Mouse (Mus musculus) kidney, embryonic 16.5 days (tissue): Measurements from ENCODE around the gene Prelid3b. TPM values are rescaled to one million over a fixed set of nuclear protein-coding genes. Genes with fewer than 3 reads are reported as not detected.

Experiments
- ATAC-seq: fragments of 200-750 bp; cut with Nextera tagmentation; 2 replicates; pipeline ENCODE4 v1.8.0; 2017; ENCODE audit warnings: moderate TSS enrichment; ENCODE audit not compliant: low FRiP score, low TSS enrichment
- H3K27ac ChIP-seq: fragments of 300-500 bp; sonication (generic); 2 replicates; pipeline ENCODE4 v1.5.1; 2014; ENCODE audit warnings: low read length
- H3K27me3 ChIP-seq: fragments of 300-500 bp; sonication (generic); 2 replicates; pipeline ENCODE4 v1.6.1; 2014; ENCODE audit warnings: low read length, control low read depth, mixed read lengths; ENCODE audit not compliant: insufficient read depth
- H3K36me3 ChIP-seq: fragments of 300-500 bp; sonication (generic); 2 replicates; pipeline ENCODE4 v1.6.1; 2014; ENCODE audit warnings: low read length, control low read depth, mixed read lengths; ENCODE audit not compliant: insufficient read depth
- H3K4me1 ChIP-seq: fragments of 300-500 bp; sonication (generic); 2 replicates; pipeline ENCODE4 v1.6.1; 2014; ENCODE audit warnings: low read length, control low read depth, mixed read lengths; ENCODE audit not compliant: insufficient read depth
- H3K4me2 ChIP-seq: fragments of 300-500 bp; sonication (generic); replicated peaks from 2 replicates; pipeline ENCODE4 v1.6.1; 2014; ENCODE audit warnings: low read depth, low read length
- H3K4me3 ChIP-seq: fragments of 300-500 bp; sonication (generic); 2 replicates; pipeline ENCODE4 v1.5.1; 2014; ENCODE audit warnings: mild to moderate bottlenecking, low read length
- H3K9ac ChIP-seq: fragments of 300-500 bp; sonication (generic); replicated peaks from 2 replicates; pipeline ENCODE4 v1.6.1; 2014; ENCODE audit warnings: low read length
- H3K9me3 ChIP-seq: fragments of 300-500 bp; sonication (generic); 2 replicates; pipeline ENCODE4 v1.6.1; 2016; ENCODE audit warnings: low read length, control low read depth
- WGBS: fragments of 180-500 bp; shearing (Covaris S2); extraction: QIAGEN DNeasy Blood & Tissue Kit; methylation state at CpG from one replicate; pipeline ENCODE4 v1.1.7; 2014; 5-methylcytosine and 5-hydroxymethylcytosine counted together
- polyA plus RNA-seq: library from polyadenylated mRNA; unstranded; fragments of >200 nt; fragmentation: Nextera tagmentation; extraction: Ambion mirVana; gene quantifications from 2 replicates; pipeline ENCODE4 v1.2.1, GENCODE M21; 2015

Prelid3b gene
- polyA plus RNA-seq, 1 experiment from 2014 or later: 113 TPM

DNA sequence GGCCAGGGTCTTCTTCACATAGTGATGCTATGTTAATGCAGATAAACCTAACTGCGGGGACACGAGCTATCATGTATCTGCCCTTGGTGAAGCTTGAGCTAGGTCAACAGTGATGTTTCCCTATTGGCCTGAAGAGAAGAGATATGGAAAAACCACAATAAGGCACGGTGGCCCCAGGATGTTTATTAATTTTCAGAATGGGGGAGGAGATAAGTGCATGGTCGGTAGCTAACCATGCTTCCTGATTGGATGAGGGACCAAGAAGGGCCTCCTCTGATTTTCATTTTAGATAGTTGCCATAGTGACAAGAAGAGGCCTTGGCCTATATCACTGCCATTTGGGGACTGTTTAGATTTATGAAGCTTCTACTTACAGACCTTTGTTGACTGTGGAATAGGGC lies 2.5 kb downstream of the Prelid3b start:
- ATAC-seq: no peak
- Histone ChIP-seq H3K4me3 (no peak overlapping the region), H3K9ac (no peak overlapping the region), H3K4me1 (peaks cover 22% of the 10 kb centered on the region), H3K9me3 (no peaks in the 10 kb centered on the region), H3K4me2 (no peak overlapping the region), H3K27me3 (no peaks in the 10 kb centered on the region), H3K36me3 (peaks cover 24% of the 10 kb centered on the region), H3K27ac (no peak overlapping the region)
- WGBS: 76% methylated on average over 4 of the region's 4 CpGs

DNA sequence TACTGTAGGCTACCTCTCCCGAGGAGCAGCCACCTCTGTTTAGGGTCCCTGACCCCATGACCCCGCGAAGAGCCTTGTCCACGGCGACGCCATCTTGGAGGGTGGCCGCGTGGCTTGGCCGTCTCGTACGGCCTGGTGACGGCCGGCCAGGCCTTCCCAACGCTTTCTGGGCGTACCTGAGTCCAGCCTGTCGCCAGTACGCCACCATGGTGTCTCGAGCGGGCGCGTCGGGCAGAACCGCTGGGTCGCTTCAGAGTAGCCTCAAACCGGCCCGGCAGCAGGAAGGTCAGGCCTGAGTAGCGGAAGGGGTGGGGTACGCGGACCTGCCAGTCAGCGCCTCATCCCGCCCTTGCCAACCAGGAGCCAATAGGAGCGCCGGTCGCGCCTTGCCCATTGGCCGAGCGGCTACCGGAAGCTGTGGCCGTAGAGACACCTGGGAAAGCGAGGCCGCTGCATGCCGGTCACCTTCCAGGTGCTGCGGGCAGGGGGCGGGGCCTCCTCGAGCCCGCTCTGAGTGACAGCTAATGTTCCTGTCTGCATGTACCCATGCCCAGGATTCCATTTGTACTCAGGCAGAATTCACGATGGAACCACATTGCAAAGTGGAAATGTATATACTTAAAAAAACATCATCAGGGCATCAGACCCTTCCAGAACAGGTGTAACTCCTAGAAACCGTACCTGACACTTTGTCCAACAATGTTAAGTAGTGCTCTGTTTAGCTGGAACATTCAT lies 8.9 kb downstream of the Prelid3b start, which contains the start of gene Atp5e:
TSS of gene Atp5e (minus strand) at position 317 of the 735 bp plus-strand sequence.
- peak within 1 kb of the TSS; percentile 76 for H3K4me3 ChIP-seq
- H3K4me1 ChIP-seq: peaks cover 10% of the 10 kb centered on the region
- H3K4me2 ChIP-seq: peak within 1 kb of the TSS; percentile 77
- WGBS: 2% methylated on average over 48 of the region's 48 CpGs
- peak within 1 kb of the TSS; percentile 76 for H3K27ac ChIP-seq
- H3K36me3 ChIP-seq: peaks cover 47% of the 10 kb centered on the region
- H3K27me3 ChIP-seq: no peaks in the 10 kb centered on the region
- peak; percentile 100 for ATAC-seq
- no peaks in the 10 kb centered on the region for H3K9me3 ChIP-seq
- H3K9ac ChIP-seq: peak within 1 kb of the TSS; percentile 91

DNA sequence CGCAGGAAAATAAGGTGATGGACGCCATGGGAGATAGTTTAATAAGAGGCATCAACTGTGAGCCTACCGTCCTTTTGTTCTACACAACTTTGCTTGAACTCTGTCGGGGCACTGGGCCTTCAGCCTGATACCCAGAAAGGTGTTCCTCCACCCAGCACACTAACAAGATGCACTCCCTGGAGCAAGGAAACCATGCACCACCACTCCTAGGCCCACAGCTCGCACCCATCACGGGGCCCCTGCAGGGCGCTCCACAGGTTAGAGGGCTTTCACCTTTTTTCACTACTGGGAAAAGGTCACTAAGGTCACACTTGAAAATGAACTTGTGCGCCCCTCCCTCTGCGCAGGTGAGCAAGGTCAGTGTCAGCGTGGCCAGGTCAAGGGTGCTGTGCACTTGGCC lies 9.5 kb downstream of the Prelid3b start:
- Histone ChIP-seq H3K9ac (peak overlapping the region; percentile 91), H3K27me3 (no peaks in the 10 kb centered on the region), H3K4me2 (peak overlapping the region; percentile 77), H3K4me3 (peak overlapping the region; percentile 76), H3K36me3 (peaks cover 47% of the 10 kb centered on the region), H3K9me3 (no peaks in the 10 kb centered on the region), H3K27ac (peak overlapping the region; percentile 76), H3K4me1 (peaks cover 10% of the 10 kb centered on the region)
- peak; percentile 53 for ATAC-seq
- WGBS: 38% methylated on average over 10 of the region's 10 CpGs

DNA sequence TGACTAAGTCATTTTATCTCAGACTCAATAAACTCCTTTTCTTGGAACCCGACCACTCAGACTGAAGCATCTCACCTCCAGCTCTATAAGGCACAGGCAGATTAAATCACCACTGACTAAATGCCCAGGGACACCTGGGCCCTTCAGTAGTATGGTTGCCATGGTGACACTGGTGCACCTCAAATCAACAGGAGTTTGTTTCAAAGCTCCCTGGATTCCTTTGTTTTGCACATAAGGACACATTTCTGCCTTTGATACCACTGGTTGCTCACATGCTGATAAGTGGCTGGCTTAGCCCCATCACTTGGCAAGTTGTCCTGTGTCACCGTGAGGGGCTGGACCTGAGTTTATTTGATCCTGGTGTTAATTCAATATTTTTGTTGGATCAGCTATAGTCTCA lies 13.5 kb downstream of the Prelid3b start:
- WGBS: 61% methylated on average over 2 of the region's 2 CpGs
- H3K36me3 ChIP-seq: peaks cover 27% of the 10 kb centered on the region
- no peaks in the 10 kb centered on the region for H3K9me3 ChIP-seq
- no peak overlapping the region for H3K9ac ChIP-seq
- H3K27me3 ChIP-seq: no peaks in the 10 kb centered on the region
- no peak for ATAC-seq
- no peak overlapping the region for H3K4me3 ChIP-seq
- peaks cover 10% of the 10 kb centered on the region for H3K4me1 ChIP-seq
- no peak overlapping the region for H3K27ac ChIP-seq
- no peak overlapping the region for H3K4me2 ChIP-seq

DNA sequence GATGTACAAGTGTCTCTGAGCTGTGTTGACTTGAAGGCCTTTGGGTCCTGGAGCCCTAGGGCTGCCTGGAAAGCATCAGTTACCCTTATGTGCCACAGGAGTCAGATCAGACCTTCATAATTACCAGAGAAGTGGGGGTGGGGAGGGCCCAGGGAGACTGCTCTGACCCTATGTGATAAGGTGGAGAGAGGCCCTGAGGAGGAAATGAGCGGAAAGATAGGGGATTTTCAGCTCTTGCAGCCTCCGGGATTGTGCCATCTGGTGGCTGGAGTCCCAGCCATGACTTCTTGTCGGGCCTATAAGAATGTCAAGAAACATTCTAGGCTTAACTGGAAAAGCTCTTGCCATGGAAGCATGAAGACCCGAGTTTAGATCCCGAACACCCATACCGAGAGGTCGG lies 19.2 kb downstream of the Prelid3b start:
- H3K36me3 ChIP-seq: no peaks in the 10 kb centered on the region
- no peak overlapping the region for H3K4me2 ChIP-seq
- no peaks in the 10 kb centered on the region for H3K4me1 ChIP-seq
- 74% methylated on average over 7 of the region's 7 CpGs for WGBS
- no peak overlapping the region for H3K27ac ChIP-seq
- no peak for ATAC-seq
- H3K4me3 ChIP-seq: no peak overlapping the region
- no peak overlapping the region for H3K9ac ChIP-seq
- H3K27me3 ChIP-seq: no peaks in the 10 kb centered on the region
- H3K9me3 ChIP-seq: no peaks in the 10 kb centered on the region

DNA sequence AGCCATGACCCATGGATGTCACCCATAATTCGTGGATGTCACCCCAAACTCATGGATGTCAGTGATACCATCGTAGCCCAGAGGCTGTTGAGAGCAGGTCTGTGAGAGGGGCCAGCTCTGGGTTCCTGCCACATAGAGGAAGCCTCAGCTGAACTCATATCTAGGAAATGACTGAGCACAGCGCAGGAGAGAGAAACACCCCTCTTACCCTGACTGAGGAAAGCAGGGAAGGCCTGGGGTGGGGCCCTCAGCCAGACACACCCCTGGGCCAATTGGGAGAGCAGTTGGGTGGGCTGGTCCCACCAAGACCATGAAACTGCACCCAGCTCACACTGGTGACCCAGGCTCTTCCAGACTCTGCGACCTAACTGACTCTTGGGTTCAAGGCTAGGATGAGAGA lies 22.5 kb downstream of the Prelid3b start, which contains the start of gene Tubb1:
TSS of gene Tubb1 (plus strand) at position 343 of the 400 bp plus-strand sequence.
- no peaks in the 10 kb centered on the region for H3K27me3 ChIP-seq
- H3K9me3 ChIP-seq: no peaks in the 10 kb centered on the region
- H3K9ac ChIP-seq: no peak within 1 kb of the TSS
- H3K4me2 ChIP-seq: no peak within 1 kb of the TSS
- WGBS: 73% methylated on average over 4 of the region's 4 CpGs
- H3K27ac ChIP-seq: no peak within 1 kb of the TSS
- H3K36me3 ChIP-seq: no peaks in the 10 kb centered on the region
- no peak for ATAC-seq
- no peak within 1 kb of the TSS for H3K4me3 ChIP-seq
- H3K4me1 ChIP-seq: no peaks in the 10 kb centered on the region; the same call in 1 of the 2 replicates

DNA sequence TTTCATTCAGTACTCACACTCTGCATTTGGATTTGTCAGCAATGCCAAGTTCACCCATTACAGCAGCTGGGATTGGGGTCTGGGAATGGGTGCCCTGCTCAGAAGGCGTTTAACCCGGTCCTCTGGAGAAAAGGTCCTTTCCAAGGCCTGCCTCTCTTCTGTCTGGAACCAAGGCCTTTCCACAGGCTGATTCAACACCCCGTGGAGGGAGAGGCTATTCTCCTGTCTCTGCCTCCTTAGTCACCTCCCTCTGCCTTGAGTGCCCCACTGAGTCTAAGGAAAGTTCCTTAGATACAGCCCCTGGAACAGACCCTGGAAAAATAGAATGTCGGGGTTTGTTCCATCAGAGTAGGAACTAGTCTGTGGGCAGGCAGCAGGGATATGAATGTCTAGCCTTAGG lies 24.5 kb downstream of the Prelid3b start:
- ATAC-seq: no peak
- Histone ChIP-seq H3K9ac (no peak overlapping the region), H3K4me2 (no peak overlapping the region), H3K36me3 (no peaks in the 10 kb centered on the region), H3K27ac (no peak overlapping the region), H3K27me3 (no peaks in the 10 kb centered on the region), H3K9me3 (no peaks in the 10 kb centered on the region), H3K4me1 (no peaks in the 10 kb centered on the region; the same call in 1 of the 2 replicates), H3K4me3 (no peak overlapping the region)
- WGBS: 85% methylated on average over 4 of the region's 4 CpGs

DNA sequence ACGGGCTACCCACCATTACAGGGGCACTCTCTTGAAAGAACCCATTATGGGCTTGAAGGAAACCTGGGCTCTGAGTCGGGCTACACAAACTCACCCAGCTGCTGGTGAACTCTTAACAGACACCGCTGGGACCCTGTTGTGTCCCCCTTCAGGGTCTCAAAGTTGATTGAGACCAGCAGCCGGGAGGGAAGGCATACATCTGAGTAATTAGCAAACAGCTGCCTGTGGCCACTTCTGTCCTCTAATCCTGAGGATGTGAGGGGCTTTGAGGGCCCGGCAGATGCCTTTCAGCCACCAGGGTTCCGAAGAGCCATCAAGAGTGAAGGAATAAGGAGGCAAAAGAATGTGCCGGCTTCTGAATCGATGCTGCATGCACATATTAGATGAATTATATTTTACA lies 26.0 kb downstream of the Prelid3b start:
- Histone ChIP-seq H3K4me1 (peaks cover 6% of the 10 kb centered on the region; the same call in 1 of the 2 replicates), H3K4me2 (no peak overlapping the region), H3K9ac (no peak overlapping the region), H3K36me3 (no peaks in the 10 kb centered on the region), H3K9me3 (no peaks in the 10 kb centered on the region), H3K4me3 (no peak overlapping the region), H3K27ac (no peak overlapping the region), H3K27me3 (no peaks in the 10 kb centered on the region)
- no peak for ATAC-seq
- 70% methylated on average over 8 of the region's 8 CpGs for WGBS

DNA sequence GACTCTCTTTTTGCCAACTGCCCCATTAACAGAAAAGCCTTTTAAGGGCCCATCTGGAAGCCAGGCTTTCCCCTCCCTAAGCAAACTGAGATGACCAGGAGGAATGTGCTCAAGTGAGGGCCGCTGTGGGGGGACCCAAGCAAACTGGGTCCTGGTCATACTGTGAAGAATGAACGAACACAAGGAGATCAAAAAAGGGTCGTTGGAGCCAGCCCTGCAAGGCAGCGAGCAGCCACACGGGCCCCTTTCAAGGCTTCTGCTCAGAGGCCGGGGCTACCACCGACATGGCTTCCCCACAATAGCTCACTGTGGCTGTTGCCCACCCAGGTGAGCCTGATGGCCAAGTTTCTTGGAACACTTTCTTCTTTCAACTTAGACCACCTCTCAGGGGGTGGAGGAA lies 26.4 kb downstream of the Prelid3b start:
- Histone ChIP-seq H3K36me3 (no peaks in the 10 kb centered on the region), H3K9ac (no peak overlapping the region), H3K4me3 (no peak overlapping the region), H3K27me3 (no peaks in the 10 kb centered on the region), H3K9me3 (no peaks in the 10 kb centered on the region), H3K4me1 (peaks cover 6% of the 10 kb centered on the region; the same call in 1 of the 2 replicates), H3K27ac (no peak overlapping the region), H3K4me2 (no peak overlapping the region)
- no peak for ATAC-seq
- WGBS: 53% methylated on average over 7 of the region's 7 CpGs

DNA sequence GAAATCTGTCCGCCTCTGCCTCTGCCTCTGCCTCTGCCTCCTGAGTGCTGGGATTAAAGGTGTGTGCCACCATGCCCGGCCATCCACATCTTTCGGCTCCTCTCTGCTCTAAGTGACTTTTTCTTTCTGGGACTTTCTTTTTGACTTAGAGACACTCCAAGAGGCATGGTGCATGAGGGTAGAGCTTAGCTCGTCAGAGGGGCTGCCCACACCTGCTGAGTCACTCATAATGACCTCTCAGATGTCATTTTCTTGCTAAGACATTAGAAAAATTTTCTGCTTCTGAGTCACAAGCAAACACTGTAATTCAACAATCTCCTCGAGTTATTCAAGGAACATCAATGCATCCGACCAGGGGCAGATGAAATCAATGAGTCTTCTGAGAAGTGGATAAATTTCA lies 27.9 kb downstream of the Prelid3b start:
- no peak overlapping the region for H3K4me2 ChIP-seq
- no peak for ATAC-seq
- 80% methylated on average over 6 of the region's 6 CpGs for WGBS
- H3K27ac ChIP-seq: no peak overlapping the region
- H3K27me3 ChIP-seq: no peaks in the 10 kb centered on the region
- peaks cover 6% of the 10 kb centered on the region; the same call in 1 of the 2 replicates for H3K4me1 ChIP-seq
- no peaks in the 10 kb centered on the region for H3K36me3 ChIP-seq
- no peaks in the 10 kb centered on the region for H3K9me3 ChIP-seq
- H3K4me3 ChIP-seq: no peak overlapping the region
- no peak overlapping the region for H3K9ac ChIP-seq
